Mouse (Mus musculus): ENCODE results near the gene Crhr1. TPM values are rescaled to one million over a fixed set of nuclear protein-coding genes. Genes with fewer than 3 reads are reported as not detected.

Gene Crhr1
- polyA plus RNA-seq, 1 experiment from 2014 or later, result 0.47 TPM

DNA sequence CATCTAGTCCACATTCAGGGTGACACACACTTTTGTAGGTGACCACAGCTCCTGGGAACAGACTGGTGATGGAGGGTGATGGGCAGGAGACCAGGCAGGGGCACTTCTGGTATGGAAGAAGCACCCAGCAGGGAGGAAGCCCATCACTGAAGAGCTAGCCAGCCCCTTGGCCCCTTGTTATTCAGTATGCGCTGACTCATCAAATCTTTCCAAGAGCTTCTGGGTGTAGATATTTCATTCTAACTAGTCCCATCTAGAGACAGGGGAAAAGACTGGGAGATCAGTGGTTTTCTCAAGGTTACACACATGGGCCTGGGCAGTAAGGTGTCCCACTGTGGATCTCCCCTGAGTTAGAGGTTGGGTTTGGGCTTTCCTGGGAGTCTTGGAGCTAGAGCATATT is 12.3 kb downstream of the Crhr1 start:
- ATAC-seq (ENCODE audit: insufficient number of reproducible peaks, insufficient read depth, low FRiP score, low TSS enrichment), result no peak

DNA sequence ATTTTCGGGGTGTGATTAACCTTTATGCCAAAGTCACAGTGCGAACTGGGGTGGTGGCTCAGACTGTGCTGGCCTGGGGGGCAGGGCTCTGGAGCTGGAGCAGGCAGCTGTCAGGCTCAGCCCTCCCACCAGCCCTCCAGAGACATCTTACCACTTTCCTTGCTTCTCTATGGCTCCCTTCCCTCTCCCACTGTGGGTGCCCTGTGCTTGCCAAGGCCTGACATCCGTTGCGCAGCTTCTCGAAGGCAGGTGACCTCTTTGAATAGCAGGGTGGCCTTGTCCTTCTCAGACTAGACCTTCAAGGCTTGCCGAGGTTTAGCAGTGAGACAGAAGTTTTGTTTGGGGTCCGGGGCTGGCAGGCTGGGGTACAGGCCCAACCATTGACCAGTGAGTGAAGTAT is 16.1 kb downstream of the Crhr1 start:
- no peak for ATAC-seq (ENCODE audit: insufficient number of reproducible peaks, insufficient read depth, low FRiP score, low TSS enrichment)
- H3K4me3 ChIP-seq, result no peak overlapping the region
- H3K9ac ChIP-seq, result no peak overlapping the region
- 74% methylated on average over 7 of the region's 7 CpGs for WGBS
- H3K27me3 ChIP-seq, result no peaks in the 10 kb centered on the region
- H3K27ac ChIP-seq, result no peak overlapping the region
- H3K36me3 ChIP-seq, result no peaks in the 10 kb centered on the region
- H3K4me2 ChIP-seq (replicated peaks), result no peak overlapping the region
- H3K9me3 ChIP-seq, result no peaks in the 10 kb centered on the region
- no peaks in the 10 kb centered on the region for H3K4me1 ChIP-seq

More for the DNA sequence above, 12.3 kb downstream of the Crhr1 start:
- H3K36me3 ChIP-seq, result no peaks in the 10 kb centered on the region
- H3K9ac ChIP-seq, result no peak overlapping the region
- H3K27me3 ChIP-seq, result 0 out of 2 replicates have a peak, but pooled peaks cover 3% of the 10 kb centered on the region
- no peak overlapping the region for H3K27ac ChIP-seq
- H3K4me3 ChIP-seq, result no peak overlapping the region
- WGBS, result 95% methylated on average over 1 of the region's 1 CpGs
- no peaks in the 10 kb centered on the region for H3K4me1 ChIP-seq
- H3K4me2 ChIP-seq (replicated peaks), result no peak overlapping the region
- H3K9me3 ChIP-seq, result no peaks in the 10 kb centered on the region

DNA sequence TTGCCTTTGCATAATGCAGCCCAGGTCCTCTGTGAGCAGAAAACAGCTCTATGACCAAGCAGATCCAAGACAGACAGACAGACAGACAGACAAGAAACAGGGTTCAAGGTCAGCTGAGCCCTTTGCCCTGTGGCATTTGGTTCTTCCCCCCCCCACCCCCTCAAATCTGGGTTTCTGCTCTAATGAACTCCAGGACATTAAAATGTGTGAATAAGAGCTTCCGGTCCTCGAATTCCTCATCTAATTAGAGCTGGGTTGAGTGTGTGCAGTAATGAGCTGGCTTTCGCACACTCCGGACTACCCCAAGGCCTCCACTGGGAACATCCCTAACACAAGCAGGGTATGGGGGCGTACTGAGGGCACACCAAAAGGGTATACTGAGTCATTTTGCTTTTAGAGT is 18.3 kb downstream of the Crhr1 start:
- H3K4me1 ChIP-seq, result no peaks in the 10 kb centered on the region
- no peak overlapping the region for H3K9ac ChIP-seq
- H3K4me2 ChIP-seq (replicated peaks), result no peak overlapping the region
- WGBS, result 62% methylated on average over 5 of the region's 5 CpGs
- H3K9me3 ChIP-seq, result no peaks in the 10 kb centered on the region
- H3K4me3 ChIP-seq, result no peak overlapping the region
- no peaks in the 10 kb centered on the region for H3K36me3 ChIP-seq
- no peak overlapping the region for H3K27ac ChIP-seq
- no peaks in the 10 kb centered on the region for H3K27me3 ChIP-seq
- no peak for ATAC-seq (ENCODE audit: insufficient number of reproducible peaks, insufficient read depth, low FRiP score, low TSS enrichment)

DNA sequence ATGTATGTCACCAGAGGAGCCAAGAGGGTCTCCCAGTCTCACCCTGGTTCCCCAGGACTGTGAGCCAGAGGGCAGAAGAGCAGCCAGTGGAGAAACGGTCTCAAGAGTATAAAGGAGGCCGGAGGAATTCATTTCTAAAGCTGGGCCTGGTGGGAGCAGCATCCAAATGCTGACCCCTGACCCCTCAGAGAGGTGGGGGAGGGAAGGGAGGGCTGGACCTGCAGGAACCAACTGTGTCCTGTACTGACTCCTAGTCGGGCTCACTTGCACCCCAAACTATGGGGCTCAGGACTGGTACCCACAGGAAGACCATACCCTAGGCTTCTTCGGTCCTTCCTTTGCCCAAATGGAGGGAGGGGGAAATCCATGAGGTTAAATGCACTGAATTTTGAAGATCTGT is 21.7 kb downstream of the Crhr1 start:
- no peak for ATAC-seq (ENCODE audit: insufficient number of reproducible peaks, insufficient read depth, low FRiP score, low TSS enrichment)
- Histone ChIP-seq H3K9ac (no peak overlapping the region), H3K4me3 (no peak overlapping the region), H3K4me2 (replicated peaks) (no peak overlapping the region), H3K4me1 (peaks cover 9% of the 10 kb centered on the region), H3K27ac (no peak overlapping the region), H3K36me3 (no peaks in the 10 kb centered on the region), H3K27me3 (peaks cover 17% of the 10 kb centered on the region; the same call in 1 of the 2 replicates), H3K9me3 (no peaks in the 10 kb centered on the region)
- WGBS, result 47% methylated on average over 4 of the region's 4 CpGs

DNA sequence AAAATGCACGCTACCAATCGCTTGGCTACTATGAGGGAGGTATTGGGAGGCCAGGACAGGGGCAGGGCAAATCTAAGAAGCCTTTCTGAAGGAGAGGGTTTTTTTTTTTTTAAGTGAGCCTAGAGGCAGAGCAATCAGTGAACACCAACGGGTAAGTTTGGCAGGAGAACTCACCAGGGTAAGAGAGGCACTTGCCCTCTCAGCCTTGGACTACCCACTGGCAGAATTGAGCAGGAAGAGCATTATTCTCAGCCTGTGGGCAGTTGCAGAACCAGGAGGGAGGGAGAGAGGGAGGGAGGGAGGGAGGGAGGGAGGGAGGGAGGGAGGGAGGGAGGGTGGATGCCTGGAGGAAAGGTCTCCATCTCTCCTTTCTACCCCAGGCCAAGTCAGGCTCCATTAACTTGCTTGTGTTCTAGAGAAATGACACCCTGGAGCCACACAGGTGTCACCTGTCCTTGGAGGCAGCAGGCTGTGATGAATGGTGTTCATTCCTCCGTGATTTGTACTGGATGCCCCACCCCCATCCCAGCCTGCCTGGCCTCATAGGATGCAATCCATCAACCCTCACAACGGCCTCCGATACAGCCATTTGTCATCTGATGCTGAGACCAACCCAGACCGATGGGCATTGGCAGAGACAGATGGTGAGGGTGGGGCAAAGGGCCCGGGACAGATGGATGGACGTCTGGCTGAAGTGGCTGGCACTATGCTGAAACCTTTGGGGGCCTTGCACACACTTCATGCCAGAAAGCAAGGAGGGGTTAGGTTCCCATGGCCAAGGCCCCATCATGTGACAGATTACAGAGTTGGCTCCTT is 22.4 kb downstream of the Crhr1 start:
- Histone ChIP-seq H3K4me2 (replicated peaks) (no peak overlapping the region), H3K27ac (no peak overlapping the region), H3K36me3 (no peaks in the 10 kb centered on the region), H3K27me3 (peaks cover 17% of the 10 kb centered on the region; the same call in 1 of the 2 replicates), H3K4me3 (no peak overlapping the region), H3K9me3 (no peaks in the 10 kb centered on the region), H3K4me1 (peaks cover 9% of the 10 kb centered on the region), H3K9ac (no peak overlapping the region)
- 51% methylated on average over 9 of the region's 9 CpGs for WGBS
- no peak for ATAC-seq (ENCODE audit: insufficient number of reproducible peaks, insufficient read depth, low FRiP score, low TSS enrichment)

DNA sequence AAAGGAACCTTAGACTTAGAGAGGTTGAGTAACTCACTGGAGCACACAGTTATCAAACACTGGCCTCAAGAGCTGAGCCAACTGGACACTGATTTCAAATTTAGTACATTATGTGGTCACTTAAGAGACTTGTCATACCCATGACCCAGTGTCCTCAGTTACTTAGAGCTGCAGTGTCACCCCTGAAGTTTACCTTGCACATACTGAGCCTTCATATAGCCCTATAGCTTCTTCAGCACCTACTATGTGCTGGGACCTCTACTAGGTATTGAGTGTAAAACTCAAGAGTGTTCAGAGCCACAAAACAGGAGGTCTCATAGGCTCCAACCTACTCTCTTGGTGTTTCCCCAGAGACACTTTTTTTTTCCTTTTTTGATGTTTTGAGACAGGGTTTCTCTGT is 23.2 kb downstream of the Crhr1 start:
- peaks cover 17% of the 10 kb centered on the region; the same call in 1 of the 2 replicates for H3K27me3 ChIP-seq
- H3K4me2 ChIP-seq (replicated peaks), result no peak overlapping the region
- H3K9me3 ChIP-seq, result no peaks in the 10 kb centered on the region
- H3K9ac ChIP-seq, result no peak overlapping the region
- H3K4me1 ChIP-seq, result peaks cover 9% of the 10 kb centered on the region
- H3K36me3 ChIP-seq, result no peaks in the 10 kb centered on the region
- no peak overlapping the region for H3K27ac ChIP-seq
- no peak for ATAC-seq (ENCODE audit: insufficient number of reproducible peaks, insufficient read depth, low FRiP score, low TSS enrichment)
- no peak overlapping the region for H3K4me3 ChIP-seq

DNA sequence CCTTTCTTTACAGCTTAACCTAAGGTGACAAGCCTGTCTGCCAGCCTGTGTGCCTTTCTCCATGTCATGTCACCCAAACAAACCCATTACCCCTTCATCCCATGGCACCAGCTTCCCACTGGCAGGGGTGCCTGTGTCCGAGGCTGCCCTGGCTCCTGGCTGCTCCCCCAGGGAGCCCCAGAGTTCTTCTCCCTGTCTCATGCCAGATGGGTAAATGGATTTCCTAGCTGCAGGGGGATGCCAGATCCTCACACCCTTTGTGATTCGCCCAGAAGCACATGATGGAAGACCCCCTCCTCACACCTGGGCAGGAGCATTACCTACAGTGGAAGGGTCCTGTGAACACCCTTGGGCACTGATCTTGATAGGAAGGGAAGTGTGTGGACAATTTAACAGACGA is 23.7 kb downstream of the Crhr1 start:
- no peak for ATAC-seq (ENCODE audit: insufficient number of reproducible peaks, insufficient read depth, low FRiP score, low TSS enrichment)
- no peak overlapping the region for H3K27ac ChIP-seq
- H3K4me2 ChIP-seq (replicated peaks), result no peak overlapping the region
- H3K9me3 ChIP-seq, result no peaks in the 10 kb centered on the region
- H3K4me3 ChIP-seq, result no peak overlapping the region
- 56% methylated on average over 3 of the region's 3 CpGs for WGBS
- no peak overlapping the region for H3K9ac ChIP-seq
- H3K4me1 ChIP-seq, result peaks cover 9% of the 10 kb centered on the region
- peaks cover 17% of the 10 kb centered on the region; the same call in 1 of the 2 replicates for H3K27me3 ChIP-seq
- no peaks in the 10 kb centered on the region for H3K36me3 ChIP-seq

DNA sequence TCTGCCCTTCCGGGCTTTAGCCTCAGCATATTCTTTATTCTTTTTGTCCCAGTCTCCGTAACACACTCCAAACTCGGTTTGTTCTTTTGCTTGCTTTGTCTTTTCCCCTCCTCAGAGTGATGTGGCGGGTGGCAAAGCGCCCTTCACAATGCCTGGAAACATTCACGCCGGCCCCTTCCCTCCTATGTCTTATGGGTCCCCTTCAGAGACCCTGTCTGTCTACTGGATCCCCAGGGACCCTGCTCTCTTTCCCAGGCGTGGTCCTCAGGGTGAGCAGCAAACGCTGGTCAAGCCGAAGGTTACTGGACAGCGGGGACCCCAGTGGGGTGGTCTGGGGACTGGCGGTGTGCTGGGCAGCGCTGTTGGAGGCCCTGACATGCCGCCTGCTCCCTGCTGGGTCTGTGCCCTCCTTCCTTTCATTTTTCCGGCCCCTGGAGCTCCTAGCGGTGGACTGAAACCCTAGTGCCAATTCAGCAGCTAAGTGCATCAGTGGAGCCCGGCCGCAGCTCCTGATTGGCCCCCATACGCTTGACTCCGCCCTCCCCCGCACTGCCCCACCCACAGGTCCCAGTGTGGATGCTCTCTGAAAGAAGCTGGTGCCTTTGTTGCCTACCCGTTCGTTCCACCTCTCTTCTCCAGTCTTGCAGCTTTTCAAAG is 25.1 kb downstream of the Crhr1 start:
- H3K4me1 ChIP-seq, result peaks cover 9% of the 10 kb centered on the region
- H3K27me3 ChIP-seq, result peaks cover 17% of the 10 kb centered on the region; the same call in 1 of the 2 replicates
- ATAC-seq (ENCODE audit: insufficient number of reproducible peaks, insufficient read depth, low FRiP score, low TSS enrichment), result peak; percentile 59
- H3K36me3 ChIP-seq, result no peaks in the 10 kb centered on the region
- WGBS, result 5% methylated on average over 23 of the region's 23 CpGs
- H3K9ac ChIP-seq, result peak overlapping the region; percentile 29
- H3K9me3 ChIP-seq, result no peaks in the 10 kb centered on the region
- peak overlapping the region; percentile 33 for H3K4me3 ChIP-seq
- H3K4me2 ChIP-seq (replicated peaks), result peak overlapping the region; percentile 68
- H3K27ac ChIP-seq, result no peak overlapping the region

DNA sequence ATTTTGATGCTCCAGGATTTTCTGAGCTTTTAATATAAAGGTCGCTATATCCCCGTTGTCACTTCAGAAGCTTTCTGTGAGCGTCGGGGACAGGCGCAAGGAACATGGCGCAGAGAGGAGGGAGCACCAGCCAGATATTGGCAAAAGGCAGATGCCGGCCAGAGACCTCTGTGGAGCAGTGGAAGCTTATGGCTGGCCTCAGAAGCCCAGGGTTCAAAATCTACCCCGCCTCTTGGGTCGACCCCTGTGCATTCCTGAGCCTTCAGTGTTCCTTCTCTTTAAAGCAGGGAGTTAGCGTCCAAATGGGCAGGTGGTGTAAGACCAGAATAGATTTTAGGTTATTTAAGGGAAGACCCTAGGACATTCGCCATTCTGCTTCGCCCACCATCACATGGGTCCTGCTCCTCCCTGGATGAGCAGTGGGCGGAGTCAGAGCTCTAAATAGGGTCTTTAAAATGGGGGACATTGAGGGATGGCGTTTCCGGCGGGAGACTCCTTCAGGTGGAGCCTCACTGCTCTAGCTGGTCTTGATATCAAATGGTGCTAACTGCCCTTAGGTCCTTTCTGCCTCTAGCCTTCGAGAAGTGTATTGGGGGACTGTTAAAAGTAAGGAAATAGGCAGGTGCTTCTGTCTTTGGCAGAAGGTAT is 25.7 kb downstream of the Crhr1 start:
- H3K27ac ChIP-seq, result no peak overlapping the region
- no peak for ATAC-seq (ENCODE audit: insufficient number of reproducible peaks, insufficient read depth, low FRiP score, low TSS enrichment)
- H3K4me2 ChIP-seq (replicated peaks), result peak overlapping the region; percentile 68

DNA sequence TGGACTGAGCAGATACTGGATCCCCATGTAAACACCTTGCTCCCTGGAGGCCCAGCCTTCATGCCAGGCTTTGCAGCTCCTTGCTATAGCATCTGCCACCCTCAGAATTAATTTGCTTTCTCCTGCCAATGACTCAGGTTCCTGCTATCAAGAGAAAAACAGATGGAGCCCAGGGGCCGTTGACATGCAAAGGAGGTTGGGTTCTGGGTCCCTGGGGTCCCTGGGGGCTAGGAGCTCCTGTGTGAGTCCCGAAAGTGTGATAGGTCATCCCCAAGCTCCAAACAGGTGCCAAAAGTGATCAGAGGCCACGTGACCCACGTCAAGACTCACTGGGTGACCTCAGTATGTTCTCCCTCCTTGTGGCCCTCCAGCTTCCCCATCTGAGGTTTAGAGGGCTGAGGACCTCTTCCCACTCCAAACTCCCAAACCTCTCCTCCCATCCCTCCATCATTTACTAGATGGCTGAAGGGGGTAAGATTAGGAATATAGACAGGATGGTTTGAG is 27.2 kb downstream of the Crhr1 start:
- Histone ChIP-seq H3K9ac (no peak overlapping the region), H3K4me3 (no peak overlapping the region), H3K27me3 (peaks cover 17% of the 10 kb centered on the region; the same call in 1 of the 2 replicates), H3K4me1 (peaks cover 9% of the 10 kb centered on the region), H3K9me3 (no peaks in the 10 kb centered on the region), H3K27ac (no peak overlapping the region), H3K4me2 (replicated peaks) (no peak overlapping the region), H3K36me3 (no peaks in the 10 kb centered on the region)
- ATAC-seq (ENCODE audit: insufficient number of reproducible peaks, insufficient read depth, low FRiP score, low TSS enrichment), result no peak
- 74% methylated on average over 4 of the region's 4 CpGs for WGBS

More for the DNA sequence above, 25.7 kb downstream of the Crhr1 start:
- Histone ChIP-seq H3K9me3 (no peaks in the 10 kb centered on the region), H3K36me3 (no peaks in the 10 kb centered on the region), H3K4me1 (peaks cover 9% of the 10 kb centered on the region), H3K4me3 (peak overlapping the region; percentile 33), H3K27me3 (peaks cover 17% of the 10 kb centered on the region; the same call in 1 of the 2 replicates), H3K9ac (no peak overlapping the region)
- WGBS, result 7% methylated on average over 17 of the region's 17 CpGs

DNA sequence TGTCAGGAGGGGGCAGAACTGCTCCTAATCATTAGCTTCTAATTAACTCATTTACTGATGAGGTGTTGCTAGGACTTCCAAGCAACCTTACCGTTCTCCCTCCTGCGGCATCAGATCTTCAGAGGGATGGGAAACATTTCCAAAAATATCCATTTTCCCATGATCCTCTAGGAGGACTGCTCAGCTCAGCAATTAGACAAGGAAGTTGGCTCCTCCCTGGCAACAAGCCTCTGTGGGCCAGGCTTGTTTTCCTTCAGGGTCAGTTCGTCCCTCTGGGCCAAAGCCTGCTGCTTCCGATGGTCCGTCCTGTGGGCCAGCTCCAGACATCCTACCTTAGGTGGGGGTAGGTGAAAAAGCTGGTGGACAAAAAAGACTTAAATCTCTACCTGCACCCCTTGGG is 28.5 kb downstream of the Crhr1 start:
- H3K9ac ChIP-seq, result no peak overlapping the region
- no peaks in the 10 kb centered on the region for H3K9me3 ChIP-seq
- ATAC-seq (ENCODE audit: insufficient number of reproducible peaks, insufficient read depth, low FRiP score, low TSS enrichment), result no peak
- peaks cover 9% of the 10 kb centered on the region for H3K4me1 ChIP-seq
- H3K36me3 ChIP-seq, result no peaks in the 10 kb centered on the region
- no peak overlapping the region for H3K4me2 ChIP-seq (replicated peaks)
- no peak overlapping the region for H3K27ac ChIP-seq
- peaks cover 17% of the 10 kb centered on the region; the same call in 1 of the 2 replicates for H3K27me3 ChIP-seq
- 78% methylated on average over 5 of the region's 5 CpGs for WGBS
- H3K4me3 ChIP-seq, result no peak overlapping the region
